Mouse (Mus musculus) megakaryocyte, embryonic 14.5 days (primary cell): Measurements from ENCODE around the gene Olfr686.

ENCODE experiments used
- FLI1 ChIP-seq: IDR thresholded peaks from 2 replicates; pipeline ENCODE4 v1.6.1; 2012; ENCODE audit warnings: low read length, inconsistent platforms, mixed read lengths
- GATA1 ChIP-seq: IDR thresholded peaks from 3 replicates; pipeline ENCODE4 v1.6.1; 2012; ENCODE audit warnings: mixed read lengths, low read length, inconsistent platforms, borderline replicate concordance

DNA sequence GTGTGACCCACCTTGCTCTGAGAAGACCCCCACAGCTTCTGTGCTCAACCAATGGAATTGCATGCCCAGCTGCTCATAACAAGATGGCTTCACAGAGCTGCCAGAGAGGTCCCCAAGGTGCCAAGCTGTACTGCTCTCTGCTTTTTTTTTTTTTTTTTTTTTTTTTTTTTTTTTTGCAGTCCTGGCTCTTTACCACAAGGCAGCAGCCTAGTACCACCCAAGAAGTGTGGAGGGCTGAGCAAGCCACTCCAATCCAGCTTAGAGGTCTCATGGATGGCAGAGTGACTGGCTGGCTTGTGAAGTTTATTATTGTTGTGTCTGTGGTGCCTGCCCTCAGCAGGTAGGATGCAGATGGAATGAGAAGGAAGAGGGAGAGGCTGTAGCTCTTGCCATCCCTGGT, 18.8 kb upstream of the Olfr686 start:
- TF ChIP-seq GATA1 (no peak), FLI1 (no peak)
